Mouse (Mus musculus) CH12.LX (cell line): ENCODE results near the gene Sidt2. TPM values are rescaled to one million over a fixed set of nuclear protein-coding genes. Genes with fewer than 3 reads are reported as not detected.

Experiments used
- DNase-seq: peaks from one replicate; pipeline ENCODE4 v3.0.0-alpha.2; 2013; ENCODE audit errors: extremely low read depth
- H3K27ac ChIP-seq: 2 replicates; pipeline ENCODE4 v1.5.1; 2012; ENCODE audit warnings: low read depth, mild to moderate bottlenecking, control low read depth, moderate library complexity; ENCODE audit not compliant: insufficient read depth
- H3K27me3 ChIP-seq: replicated peaks from 2 replicates; pipeline ENCODE3; 2012; ENCODE audit warnings: inconsistent platforms
- H3K36me3 ChIP-seq, 2 experiments: replicated peaks in 1 of 2; 2 replicates each; pipeline versions ENCODE3 to v1.6.1; 2012; ENCODE audit warnings: inconsistent platforms in 1 of 2, low read length in 1 of 2, mild to moderate bottlenecking in 1 of 2, mixed read lengths in 1 of 2, moderate library complexity in 1 of 2; ENCODE audit not compliant: control insufficient read depth in 1 of 2, insufficient read depth in 1 of 2
- H3K4me1 ChIP-seq, 2 experiments: 2 replicates each; pipeline ENCODE4 v1.6.1; 2012; ENCODE audit warnings: inconsistent platforms in 1 of 2, moderate library complexity in 1 of 2; ENCODE audit not compliant: insufficient read depth in 2 of 2, control insufficient read depth in 1 of 2
- H3K4me2 ChIP-seq: 2 replicates; pipeline ENCODE4 v1.6.1; 2012; ENCODE audit warnings: low read depth, mild to moderate bottlenecking, control low read depth; ENCODE audit not compliant: poor library complexity, insufficient read depth, severe bottlenecking
- H3K4me3 ChIP-seq, 3 experiments: fragments of 150-350 bp in 1 of 3; sonication (generic) in 1 of 3; replicated peaks in 1 of 3; 2 replicates each; pipeline versions ENCODE3 to v1.5.1; 2011 to 2012; ENCODE audit warnings: low read depth in 2 of 3, low read length in 2 of 3, mild to moderate bottlenecking in 2 of 3, moderate library complexity in 2 of 3, control low read depth in 1 of 3, improper control_type of control experiment in 1 of 3, inconsistent platforms in 1 of 3, mixed read lengths in 1 of 3; ENCODE audit not compliant: poor library complexity in 1 of 3
- H3K79me2 ChIP-seq: replicated peaks from 2 replicates; pipeline ENCODE4 v1.6.1; 2012; ENCODE audit warnings: mild to moderate bottlenecking, moderate library complexity; ENCODE audit not compliant: control insufficient read depth, poor library complexity, insufficient read depth, severe bottlenecking; ENCODE audit errors: extremely low read depth
- H3K9ac ChIP-seq: 2 replicates; pipeline ENCODE4 v1.6.1; 2012; ENCODE audit warnings: low read depth, mild to moderate bottlenecking, control low read depth, moderate library complexity; ENCODE audit not compliant: insufficient read depth
- H3K9me3 ChIP-seq: replicated peaks from 2 replicates; pipeline ENCODE3; 2012; ENCODE audit warnings: low read length, inconsistent platforms, mixed read lengths
- CHD1 ChIP-seq: IDR thresholded peaks from 2 replicates; pipeline ENCODE4 v1.6.1; 2012; ENCODE audit warnings: low read depth, low read length, improper control_type of control experiment, inconsistent platforms
- ETS1 ChIP-seq: conservative IDR thresholded peaks from 2 replicates; pipeline ENCODE4 v1.6.1; 2012; ENCODE audit warnings: low read depth, mild to moderate bottlenecking, inconsistent platforms, low read length, improper control_type of control experiment, moderate library complexity
- JUN ChIP-seq: IDR thresholded peaks from 2 replicates; pipeline ENCODE4 v1.6.1; 2011; ENCODE audit warnings: low read depth, mild to moderate bottlenecking, low read length, improper control_type of control experiment, moderate library complexity; ENCODE audit not compliant: insufficient read depth
- JUND ChIP-seq: conservative IDR thresholded peaks from 2 replicates; pipeline ENCODE4 v1.6.1; 2011; ENCODE audit warnings: low read depth, low read length, improper control_type of control experiment
- KAT2A ChIP-seq: IDR thresholded peaks from 2 replicates; pipeline ENCODE4 v1.6.1; 2012; ENCODE audit warnings: low read length, improper control_type of control experiment, inconsistent platforms; ENCODE audit not compliant: insufficient replicate concordance
- MAFK ChIP-seq: IDR thresholded peaks from 2 replicates; pipeline ENCODE4 v1.6.1; 2011; ENCODE audit warnings: low read length, improper control_type of control experiment; ENCODE audit not compliant: insufficient replicate concordance
- MXI1 ChIP-seq: IDR thresholded peaks from 2 replicates; pipeline ENCODE4 v1.6.1; 2011; ENCODE audit warnings: mild to moderate bottlenecking, low read depth, low read length, improper control_type of control experiment
- MYC ChIP-seq: IDR thresholded peaks from 2 replicates; pipeline ENCODE4 v1.6.1; 2011; ENCODE audit warnings: low read depth, mild to moderate bottlenecking, improper control_type of control experiment, low read length
- POLR2AphosphoS2 ChIP-seq: IDR thresholded peaks from 2 replicates; pipeline ENCODE4 v1.6.1; 2011; ENCODE audit warnings: low read depth, low read length, improper control_type of control experiment
- SIN3A ChIP-seq: IDR thresholded peaks from 2 replicates; pipeline ENCODE4 v1.6.1; 2012; ENCODE audit warnings: low read length, improper control_type of control experiment, inconsistent platforms
- SMC3 ChIP-seq: IDR thresholded peaks from 2 replicates; pipeline ENCODE4 v1.6.1; 2011; ENCODE audit warnings: low read depth, low read length, improper control_type of control experiment
- TBP ChIP-seq: conservative IDR thresholded peaks from 2 replicates; pipeline ENCODE4 v1.6.1; 2011; ENCODE audit warnings: low read depth, low read length, improper control_type of control experiment
- TCF12 ChIP-seq: IDR thresholded peaks from 2 replicates; pipeline ENCODE4 v1.6.1; 2014; ENCODE audit warnings: low read depth, mild to moderate bottlenecking, inconsistent platforms, low read length, improper control_type of control experiment
- USF1 ChIP-seq: IDR thresholded peaks from 2 replicates; pipeline ENCODE4 v1.6.1; 2014; ENCODE audit warnings: low read depth, mild to moderate bottlenecking, inconsistent platforms, low read length, improper control_type of control experiment
- USF2 ChIP-seq: conservative IDR thresholded peaks from 2 replicates; pipeline ENCODE4 v1.6.1; 2011; ENCODE audit warnings: low read depth, low read length, improper control_type of control experiment
- dilution Hi-C: fragments of 300-500 bp; cut with MboI; formaldehyde crosslinking; loops from 2 replicates; pipeline ENCODE4 v1.14.3; 2020; ENCODE audit warnings: low sequenced_read_pairs; ENCODE audit not compliant: extremely low pct_unique_long_range_greater_than_20kb, extremely low pct_ligation_motif_present
- in situ Hi-C: fragments of 300-500 bp; cut with MboI; formaldehyde crosslinking; loops from 3 replicates; pipeline ENCODE4 v1.14.3; 2019; ENCODE audit warnings: low sequenced_read_pairs, low pct_ligation_motif_present, low pct_unique_long_range_greater_than_20kb, mixed read lengths
- polyA plus RNA-seq: library from polyadenylated mRNA; unstranded; fragments of >175 nt; gene quantifications from 2 replicates; pipeline ENCODE4 v1.2.1, GENCODE M21; 2012; ENCODE audit warnings: low read depth; ENCODE audit not compliant: insufficient read length
- total RNA-seq, 2 experiments: library from RNA; depleted of rRNA; stranded (reverse); fragments of 300-350 nt in 1 of 2; fragments of >200 nt in 1 of 2; gene quantifications; 2 replicates each; pipeline ENCODE4 v1.2.3; 2012 to 2014

The Sidt2 gene
- total and polyA plus RNA-seq, 3 experiments, result 38.9 to 143 (median 47.8) TPM

- Histone ChIP-seq H3K27ac (no peak overlapping the region), H3K27me3 (no peaks in the 10 kb centered on the region), H3K9me3 (no peaks in the 10 kb centered on the region), H3K9ac (no peak overlapping the region), H3K79me2 (no peaks in the 10 kb centered on the region), H3K4me1 (0 out of 4 replicates have a peak, but pooled peaks cover 0 to 4% of the 10 kb centered on the region in 2 experiments), H3K4me3 (no peak overlapping the region), H3K36me3 (peaks cover 42 to 74% of the 10 kb centered on the region in 2 experiments), H3K4me2 (no peak overlapping the region)
- TF ChIP-seq USF2 (no peak), MAFK (no peak), JUN (no peak), SIN3A (no peak), KAT2A (no peak), MYC (no peak), SMC3 (no peak)
- DNase-seq, result no peak
- in situ Hi-C loops, result no loop called here
- dilution Hi-C loops, result no loop called here
Measured at GRCm38 (mm10) chr9:45931958-45932357, 23.1 kb downstream of the Sidt2 start.

- TF ChIP-seq MXI1, result no peak
- TF ChIP-seq MAFK, result no peak
- no peak for TF ChIP-seq SMC3
- TF ChIP-seq ETS1, result no peak
- no peak for TF ChIP-seq CHD1
- TF ChIP-seq JUND, result no peak
- TF ChIP-seq TCF12, result no peak
- TF ChIP-seq, all 38 proteins: peak for 0
- Histone ChIP-seq H3K79me2 (no peaks in the 10 kb centered on the region), H3K4me3 (no peak overlapping the region), H3K27ac (no peak overlapping the region), H3K27me3 (no peaks in the 10 kb centered on the region), H3K9me3 (no peaks in the 10 kb centered on the region), H3K4me1 (no peaks in the 10 kb centered on the region), H3K9ac (no peak overlapping the region), H3K36me3 (peaks cover 59 to 82% of the 10 kb centered on the region in 2 experiments), H3K4me2 (no peak overlapping the region)
- in situ Hi-C loops, result no loop called here
- no peak for DNase-seq
- dilution Hi-C loops, result no loop called here
Measured at GRCm38 (mm10) chr9:45929285-45929684, 25.8 kb downstream of the Sidt2 start.

- Histone ChIP-seq H3K9me3 (no peaks in the 10 kb centered on the region), H3K4me1 (no peaks in the 10 kb centered on the region), H3K27ac (no peak overlapping the region), H3K27me3 (no peaks in the 10 kb centered on the region), H3K4me3 (no peak overlapping the region), H3K79me2 (no peaks in the 10 kb centered on the region), H3K9ac (no peak overlapping the region), H3K4me2 (no peak overlapping the region), H3K36me3 (peaks cover 55 to 87% of the 10 kb centered on the region in 2 experiments)
- no peak for DNase-seq
- dilution Hi-C loops, result no loop called here
- TF ChIP-seq USF1, result no peak
- TF ChIP-seq TBP, result no peak
- TF ChIP-seq POLR2AphosphoS2, result no peak
- in situ Hi-C loops, result no loop called here
Measured at GRCm38 (mm10) chr9:45919895-45920294, 35.2 kb downstream of the Sidt2 start.
